In the genomic region with DNA sequence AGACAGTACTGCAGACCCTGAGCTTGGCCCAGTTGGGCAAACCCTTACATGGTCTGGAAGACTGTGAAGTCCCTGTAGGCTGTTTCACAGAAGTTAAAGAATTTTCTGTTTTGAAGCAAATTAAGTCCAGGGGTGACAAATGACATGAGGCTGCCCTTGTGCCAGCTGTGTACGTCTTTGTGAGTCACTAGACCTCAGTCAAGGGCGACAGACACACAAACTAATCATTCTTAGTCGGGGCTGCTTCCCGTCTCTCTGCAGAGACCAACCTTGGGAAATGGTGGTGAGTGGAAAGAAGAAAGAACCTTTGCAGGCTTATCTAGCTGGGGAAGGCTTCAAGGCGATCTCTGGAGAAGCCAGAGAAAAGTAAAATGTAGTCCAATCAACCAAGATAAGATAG, we compare ENCODE assay signal across 13 mouse cellular contexts.
"Had no signal": no experiment of that assay in that cellular context is flagged by ENCODE, and none has a peak within 500 bp of the region (broad histone marks: within the 10 kb centered on the region; RNA-seq: fewer than 3 reads in every experiment).

No protein-coding gene starts in this region.

- H3K4me3 ChIP-seq: limb, embryonic 13.5 days; midbrain, embryonic 12.5 days; neural tube, embryonic 13.5 days had no signal

- H3K9ac ChIP-seq: limb, embryonic 13.5 days; liver, embryonic 14.5 days; midbrain, embryonic 12.5 days; neural tube, embryonic 13.5 days had no signal

- H3K4me2 ChIP-seq: limb, embryonic 13.5 days; midbrain, embryonic 12.5 days; neural tube, embryonic 13.5 days had no signal

- H3K9me3 ChIP-seq: limb, embryonic 13.5 days; midbrain, embryonic 12.5 days; neural tube, embryonic 13.5 days had no signal

- DNase-seq: kidney, postnatal 36 days; left cerebral cortex, postnatal 4 days; lung, adult 18-20 months; retina, postnatal 1 day; right cerebral cortex, postnatal 4 days; spleen, adult 18-20 months; thymus, adult 2 months had no signal

- H3K4me1 ChIP-seq: midbrain, embryonic 12.5 days; neural tube, embryonic 13.5 days had no signal

- H3K27ac ChIP-seq: kidney, postnatal 0 days; limb, embryonic 13.5 days; liver, embryonic 14.5 days; midbrain, embryonic 12.5 days; neural tube, embryonic 13.5 days had no signal

- H3K27me3 ChIP-seq: limb, embryonic 13.5 days; midbrain, embryonic 12.5 days; neural tube, embryonic 13.5 days had no signal

- H3K36me3 ChIP-seq: limb, embryonic 13.5 days; midbrain, embryonic 12.5 days; neural tube, embryonic 13.5 days had no signal

- ATAC-seq: midbrain, embryonic 16.5 days had no signal
